Mouse (Mus musculus): Measurements from ENCODE around the gene Rcn1. TPM values are rescaled to one million over a fixed set of nuclear protein-coding genes. Genes with fewer than 3 reads are reported as not detected.

Gene Rcn1
- total RNA-seq, 2 experiments from 2014 or later = 89.0 to 99.2 TPM

GRCm38 (mm10) chr2:105397446-105398211, 1.5 kb downstream of the Rcn1 start:
- no peak for DNase-seq (ENCODE audit: low spot score in 2 of 2)

- DNase-seq (ENCODE audit: low spot score in 2 of 2) = no peak
These were observed 3.1 kb downstream of the Rcn1 start for GRCm38 (mm10) chr2:105396066-105396465.

- no peak for DNase-seq (ENCODE audit: low spot score in 2 of 2)
These were observed 4.7 kb downstream of the Rcn1 start for GRCm38 (mm10) chr2:105394375-105394774.

- DNase-seq (ENCODE audit: low spot score in 2 of 2) = no peak
These were observed 6.6 kb downstream of the Rcn1 start for GRCm38 (mm10) chr2:105392514-105392913.

GRCm38 (mm10) chr2:105391414-105391784, 7.7 kb downstream of the Rcn1 start:
- DNase-seq (ENCODE audit: low spot score in 2 of 2) = no peak

- DNase-seq (ENCODE audit: low spot score in 2 of 2) = no peak
These were observed 8.3 kb downstream of the Rcn1 start for GRCm38 (mm10) chr2:105390653-105391413.

- DNase-seq (ENCODE audit: low spot score in 2 of 2) = no peak
These were observed 9.9 kb downstream of the Rcn1 start for GRCm38 (mm10) chr2:105389007-105389890.

GRCm38 (mm10) chr2:105386418-105386817, 12.7 kb downstream of the Rcn1 start:
- no peak for DNase-seq (ENCODE audit: low spot score in 2 of 2)

- DNase-seq (ENCODE audit: low spot score in 2 of 2) = no peak
These were observed 14.1 kb downstream of the Rcn1 start for GRCm38 (mm10) chr2:105384998-105385397.

- DNase-seq (ENCODE audit: low spot score in 2 of 2) = no peak
These were observed 16.1 kb downstream of the Rcn1 start for GRCm38 (mm10) chr2:105383063-105383462.

GRCm38 (mm10) chr2:105380757-105381319, 18.3 kb downstream of the Rcn1 start:
- DNase-seq (ENCODE audit: low spot score in 2 of 2) = no peak

GRCm38 (mm10) chr2:105379682-105380081, 19.4 kb downstream of the Rcn1 start:
- no peak for DNase-seq (ENCODE audit: low spot score in 2 of 2)

GRCm38 (mm10) chr2:105375705-105376104, 23.4 kb downstream of the Rcn1 start:
- DNase-seq (ENCODE audit: low spot score in 2 of 2) = no peak

- no peak for DNase-seq (ENCODE audit: low spot score in 2 of 2)
These were observed 23.9 kb downstream of the Rcn1 start for GRCm38 (mm10) chr2:105375261-105375660.

GRCm38 (mm10) chr2:105373658-105374057, 25.5 kb downstream of the Rcn1 start:
- no peak for DNase-seq (ENCODE audit: low spot score in 2 of 2)

GRCm38 (mm10) chr2:105372727-105373126, 26.4 kb downstream of the Rcn1 start:
- no peak for DNase-seq (ENCODE audit: low spot score in 2 of 2)

- DNase-seq (ENCODE audit: low spot score in 2 of 2) = no peak
These were observed 27.0 kb downstream of the Rcn1 start for GRCm38 (mm10) chr2:105372156-105372555.

GRCm38 (mm10) chr2:105370698-105371097, 28.4 kb downstream of the Rcn1 start:
- no peak for DNase-seq (ENCODE audit: low spot score in 2 of 2)

- no peak for DNase-seq (ENCODE audit: low spot score in 2 of 2)
These were observed 28.9 kb downstream of the Rcn1 start for GRCm38 (mm10) chr2:105370240-105370639.

- DNase-seq (ENCODE audit: low spot score in 2 of 2) = no peak
These were observed 31.5 kb downstream of the Rcn1 start for GRCm38 (mm10) chr2:105367623-105368022.

- DNase-seq (ENCODE audit: low spot score in 2 of 2) = no peak
These were observed 41.1 kb downstream of the Rcn1 start for GRCm38 (mm10) chr2:105358040-105358439.

All from adrenal gland, postnatal 4 days (tissue).